Mouse (Mus musculus): ENCODE results near the gene Oxsr1.

Gene Oxsr1

DNA sequence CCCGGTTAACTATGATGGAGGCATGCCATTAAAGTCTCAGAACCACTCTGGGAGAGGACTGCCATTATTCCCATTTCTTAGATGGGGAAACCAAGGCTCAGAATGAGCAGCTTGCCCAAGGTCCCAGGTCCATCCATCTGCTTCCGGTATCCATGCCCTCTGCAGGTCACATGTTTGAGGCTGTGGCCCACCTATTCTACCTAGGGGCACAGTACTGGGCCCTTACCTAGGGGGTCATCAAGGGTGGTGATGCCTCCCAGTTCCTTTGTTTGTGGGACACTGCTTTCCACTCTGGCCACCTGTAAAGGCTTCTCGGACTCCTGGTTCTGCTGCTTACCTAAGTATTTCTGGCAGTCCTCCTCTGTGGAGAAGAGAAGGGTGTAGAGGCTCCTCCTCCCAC lies 16.1 kb upstream of the Oxsr1 start:
- no peak for DNase-seq (ENCODE audit: low read depth, low spot score)

- no peak for DNase-seq (ENCODE audit: low read depth, low spot score)
Observed at GRCm38 (mm10) chr9:119337842-119338241, 15.6 kb upstream of the Oxsr1 start.

- DNase-seq (ENCODE audit: low read depth, low spot score): no peak
Observed at GRCm38 (mm10) chr9:119335571-119335970, 13.3 kb upstream of the Oxsr1 start.

DNA sequence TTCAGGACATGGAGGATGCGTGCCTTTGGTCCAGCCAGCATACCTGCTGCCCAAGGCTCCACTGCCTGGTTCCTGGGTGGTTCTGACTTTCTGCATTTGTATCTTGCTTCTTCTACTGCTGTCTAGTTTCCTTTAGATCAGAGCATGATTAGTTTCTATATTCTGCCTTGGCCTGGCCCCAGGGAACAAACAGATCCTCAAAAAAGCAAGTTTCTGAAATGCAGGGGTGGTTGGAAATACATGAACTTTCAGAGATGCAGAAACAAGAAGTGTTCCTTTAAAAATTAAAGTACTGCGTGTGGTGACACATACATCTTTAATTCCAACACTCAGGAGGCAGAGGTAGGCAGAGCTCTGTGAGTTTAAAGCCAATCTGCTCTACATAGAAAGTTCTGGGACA lies 12.6 kb upstream of the Oxsr1 start:
- no peak for DNase-seq (ENCODE audit: low read depth, low spot score)

DNA sequence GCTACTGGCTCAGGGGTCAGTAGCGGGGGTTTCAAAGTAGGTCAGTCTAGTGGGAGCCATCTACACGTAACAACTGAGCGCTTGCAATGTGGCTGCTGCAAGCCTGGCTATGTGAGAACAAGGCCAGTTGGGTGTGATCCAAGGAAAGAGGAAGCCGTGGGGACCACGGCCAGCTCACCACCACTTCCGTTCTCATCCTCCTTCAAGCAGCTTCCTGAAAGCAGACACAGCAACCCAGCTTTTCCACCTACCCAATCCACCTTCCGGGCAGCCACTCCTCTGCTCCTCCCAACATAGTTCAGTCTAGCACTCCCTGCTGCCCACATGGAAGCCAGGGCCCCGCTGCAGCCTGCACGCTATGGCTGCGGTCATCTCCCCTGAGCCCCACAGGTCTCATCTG lies 12.1 kb upstream of the Oxsr1 start:
- DNase-seq (ENCODE audit: low read depth, low spot score): no peak

DNA sequence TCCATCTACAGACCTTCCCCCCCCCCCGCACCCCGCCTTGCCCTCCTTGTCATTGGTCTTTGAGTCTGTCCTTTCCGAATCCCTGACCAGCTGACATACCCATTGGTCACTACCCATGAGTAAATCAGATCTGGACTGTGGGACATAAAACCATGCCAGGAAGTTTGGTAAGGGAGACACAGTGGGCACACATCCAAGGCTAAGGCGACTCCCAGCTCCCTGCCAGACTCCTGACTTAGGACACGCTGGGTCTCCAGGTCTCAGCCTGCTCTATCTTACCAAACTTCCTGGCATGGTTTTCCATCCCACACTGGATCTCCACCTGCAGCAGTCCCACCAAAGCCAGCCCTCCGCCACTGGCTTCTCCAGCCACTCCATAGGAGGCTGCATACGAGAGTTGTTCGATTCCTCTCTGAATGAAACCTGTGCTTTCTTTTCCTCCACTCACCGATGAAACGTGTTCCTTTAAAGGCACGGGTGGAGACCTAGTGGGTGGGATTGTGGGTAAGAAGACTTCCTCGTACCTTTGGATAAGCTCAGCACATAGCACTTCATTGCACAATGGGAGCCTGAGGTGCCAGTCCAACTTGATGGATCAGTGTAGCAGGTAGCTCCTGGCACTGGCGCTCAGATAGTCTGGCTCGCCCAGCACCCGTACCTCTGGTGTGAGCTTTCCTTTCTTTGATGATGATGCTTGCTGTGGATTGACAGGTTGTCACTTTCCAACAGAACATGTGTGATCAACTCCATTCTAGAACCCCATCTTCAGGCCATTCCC lies 8.1 kb upstream of the Oxsr1 start:
- no peak for DNase-seq (ENCODE audit: low read depth, low spot score)

DNA sequence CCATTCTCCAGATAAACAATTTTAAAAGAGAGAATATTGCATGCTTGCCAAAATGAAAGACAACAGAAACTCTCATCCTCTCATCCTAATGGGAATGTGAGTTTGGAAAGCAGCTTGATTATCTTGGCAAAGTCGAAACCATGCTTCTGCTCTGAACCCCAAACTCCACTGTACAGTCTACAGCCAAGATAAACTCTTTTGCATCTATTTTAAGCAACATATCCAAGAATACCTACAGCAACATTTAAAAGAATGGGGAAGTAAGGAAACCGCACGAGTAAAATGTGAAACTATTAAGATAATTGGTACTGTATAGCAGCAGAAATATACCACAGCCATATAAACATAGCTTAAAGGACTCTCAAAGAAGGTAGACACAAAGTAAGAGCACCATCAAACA lies 6.3 kb upstream of the Oxsr1 start:
- no peak for DNase-seq (ENCODE audit: low read depth, low spot score)

DNA sequence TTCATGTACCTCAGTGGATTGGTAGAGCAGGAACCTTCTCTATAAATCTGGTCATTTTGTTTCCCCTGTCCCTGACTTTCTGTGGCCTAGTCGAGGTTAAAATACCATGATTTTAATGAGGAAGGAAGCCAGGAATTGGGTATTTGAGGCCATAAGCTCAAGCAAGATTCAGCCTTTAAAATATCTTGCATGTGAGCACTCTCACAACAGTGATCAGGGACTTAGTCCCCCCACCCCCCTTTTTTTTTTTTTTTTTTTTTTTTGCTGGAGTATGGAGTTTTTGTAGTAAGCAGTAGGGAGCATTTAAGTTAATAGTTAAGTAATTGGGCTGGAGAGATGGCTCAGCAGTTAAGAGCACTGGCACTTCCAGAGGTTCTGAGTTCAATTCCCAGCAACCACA lies 1.9 kb upstream of the Oxsr1 start:
- DNase-seq (ENCODE audit: low read depth, low spot score): no peak

- DNase-seq (ENCODE audit: low read depth, low spot score): no peak
Observed at GRCm38 (mm10) chr9:119323260-119323645, 1.0 kb upstream of the Oxsr1 start.

DNA sequence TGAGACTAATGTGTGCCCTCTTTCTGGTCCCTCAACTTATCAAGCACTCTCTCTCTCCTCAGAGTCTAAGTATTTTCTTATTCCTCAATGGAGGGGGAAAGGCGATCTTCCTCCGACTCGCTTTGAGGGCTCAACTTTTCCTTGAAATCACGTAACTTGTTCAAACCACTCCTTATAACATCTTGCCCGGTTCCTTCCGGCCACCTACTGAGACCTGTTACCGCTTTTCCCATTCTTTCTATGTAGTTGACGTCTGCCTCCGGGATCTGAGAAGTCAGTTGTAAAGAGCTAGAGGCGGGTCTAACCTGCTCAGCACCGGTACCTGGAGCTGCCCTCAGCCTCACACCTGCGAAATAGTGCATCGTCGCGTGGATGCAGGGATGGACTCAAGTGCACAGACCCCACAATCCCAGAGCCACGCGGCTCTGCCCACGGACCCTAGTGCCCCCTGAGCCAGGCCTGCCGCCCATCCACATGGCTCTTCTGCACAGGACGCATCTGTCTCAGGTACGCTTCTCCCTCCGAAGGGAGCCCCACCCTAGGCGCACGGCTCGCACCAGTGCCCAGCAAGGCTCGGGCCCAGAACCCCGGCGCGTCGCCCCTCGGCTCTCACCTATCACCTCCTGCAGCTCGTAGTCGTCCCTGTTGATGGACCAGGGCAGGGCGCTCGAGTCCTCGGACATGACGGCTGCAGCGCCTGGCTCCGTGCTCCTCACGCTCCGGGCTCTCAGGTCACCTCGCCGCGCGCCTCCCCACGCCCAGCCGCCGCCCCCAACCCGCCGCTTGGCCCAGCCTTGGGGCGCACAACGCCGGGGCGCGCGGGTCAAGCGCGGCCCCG lies 616 bp downstream of the Oxsr1 start:
- DNase-seq (ENCODE audit: low read depth, low spot score): no peak

DNA sequence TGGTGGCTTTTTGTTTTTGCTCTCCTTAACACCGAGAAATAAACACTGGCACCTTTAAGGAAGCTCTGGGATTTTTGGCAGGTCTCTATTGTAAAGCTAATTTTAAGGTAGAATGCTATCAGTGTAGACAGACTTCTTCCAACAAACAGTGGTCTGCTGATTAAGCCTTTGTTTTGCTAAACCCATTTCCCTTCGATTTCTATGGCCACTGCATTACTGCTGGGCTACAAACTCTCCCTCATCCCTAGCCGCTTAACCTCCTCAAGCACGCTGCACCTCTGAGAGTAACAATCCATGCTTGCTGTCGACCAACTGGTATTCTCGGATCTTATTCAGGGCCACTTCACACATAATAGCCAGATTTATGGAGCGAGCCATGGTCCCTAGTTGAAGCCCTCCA lies 1.3 kb downstream of the Oxsr1 start:
- DNase-seq (ENCODE audit: low read depth, low spot score): no peak

DNA sequence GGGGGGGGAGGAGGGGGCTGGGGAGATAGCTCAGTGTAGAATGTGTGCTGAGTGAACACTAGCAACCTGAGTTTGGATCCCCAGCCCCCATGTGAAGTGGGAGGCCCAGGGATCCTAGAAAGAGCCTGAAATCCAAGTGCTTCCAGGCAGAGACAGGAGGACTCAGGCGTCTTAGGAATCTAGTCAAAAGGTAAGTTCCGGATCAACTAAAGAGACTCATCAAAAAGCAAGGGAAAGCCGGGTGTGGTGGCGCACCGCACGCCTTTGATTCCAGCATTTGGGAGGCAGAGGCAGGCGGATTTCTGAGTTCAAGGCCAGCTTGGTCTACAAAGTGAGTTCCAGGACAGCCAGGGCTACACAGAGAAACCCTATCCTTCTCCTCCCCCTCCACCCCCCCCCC lies 1.8 kb downstream of the Oxsr1 start:
- DNase-seq (ENCODE audit: low read depth, low spot score): no peak

GRCm38 (mm10) chr9:119318891-119319290 lies 3.3 kb downstream of the Oxsr1 start:
- DNase-seq (ENCODE audit: low read depth, low spot score): no peak

- no peak for DNase-seq (ENCODE audit: low read depth, low spot score)
Observed at GRCm38 (mm10) chr9:119313096-119313495, 9.1 kb downstream of the Oxsr1 start.

- DNase-seq (ENCODE audit: low read depth, low spot score): no peak
Observed at GRCm38 (mm10) chr9:119309067-119309466, 13.2 kb downstream of the Oxsr1 start.

- no peak for DNase-seq (ENCODE audit: low read depth, low spot score)
Observed at GRCm38 (mm10) chr9:119305863-119306262, 16.4 kb downstream of the Oxsr1 start.

- no peak for DNase-seq (ENCODE audit: low read depth, low spot score)
Observed at GRCm38 (mm10) chr9:119298563-119298962, 23.7 kb downstream of the Oxsr1 start.

DNA sequence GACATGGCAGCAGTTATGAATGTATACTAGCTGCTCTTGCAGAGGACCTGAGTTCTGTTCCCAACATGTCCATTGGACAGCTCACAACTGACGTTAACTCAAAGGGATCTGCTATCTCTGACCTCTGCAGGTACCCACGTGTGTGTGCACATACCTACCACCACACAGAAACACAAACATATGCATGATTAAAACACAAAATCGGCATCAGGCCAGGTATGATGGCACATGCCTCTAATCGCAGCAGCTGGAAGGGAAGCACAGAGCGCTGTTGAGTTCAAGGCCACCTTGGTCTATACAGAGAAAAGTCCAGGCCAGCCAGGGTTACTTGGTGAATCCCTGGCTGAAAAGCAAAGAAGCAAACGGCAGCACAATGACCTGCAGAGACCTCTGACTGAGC lies 24.5 kb downstream of the Oxsr1 start:
- no peak for DNase-seq (ENCODE audit: low read depth, low spot score)

- no peak for DNase-seq (ENCODE audit: low read depth, low spot score)
Observed at GRCm38 (mm10) chr9:119290791-119291190, 31.4 kb downstream of the Oxsr1 start.

GRCm38 (mm10) chr9:119280894-119281682 lies 41.1 kb downstream of the Oxsr1 start:
- DNase-seq (ENCODE audit: low read depth, low spot score): no peak

DNA sequence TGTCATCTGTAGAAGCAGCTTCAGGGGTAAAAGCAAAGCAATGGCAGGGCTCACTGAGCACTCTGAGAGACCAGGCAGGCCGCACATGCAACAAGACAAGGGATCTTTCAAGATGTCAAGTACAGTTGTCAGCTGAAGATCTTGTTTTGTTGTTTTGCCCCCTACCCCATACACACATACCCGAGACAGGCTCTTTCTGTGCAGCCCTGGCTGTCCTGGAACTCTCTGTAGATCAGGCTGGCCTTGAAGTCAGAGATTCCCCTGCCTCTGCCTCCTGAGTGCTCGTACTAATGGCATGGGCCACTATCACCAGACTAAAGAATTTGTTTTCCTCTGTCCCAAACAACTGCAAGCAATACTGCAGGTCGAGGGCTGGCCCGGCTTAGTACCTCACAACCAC lies 44.2 kb downstream of the Oxsr1 start:
- no peak for DNase-seq (ENCODE audit: low read depth, low spot score)

DNA sequence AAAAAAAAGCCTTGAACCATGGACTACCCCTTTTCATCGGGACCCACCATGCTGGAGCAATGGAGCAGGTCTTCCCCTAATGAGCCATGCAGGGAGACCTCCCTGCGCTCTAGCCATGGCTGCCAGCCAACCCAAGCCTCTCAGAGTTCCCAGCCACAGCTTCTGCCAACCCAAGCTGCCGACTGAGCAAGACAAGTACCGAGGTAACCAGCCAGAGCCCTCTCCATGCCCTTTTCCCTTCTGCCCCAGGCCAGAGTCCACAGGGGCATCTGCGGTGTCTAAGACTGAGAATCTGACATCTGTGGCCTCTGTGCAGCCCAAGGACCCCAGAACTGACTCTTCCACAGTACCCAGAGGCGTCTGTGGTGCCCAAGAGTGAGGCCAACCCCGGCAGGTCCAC lies 45.9 kb downstream of the Oxsr1 start:
- DNase-seq (ENCODE audit: low read depth, low spot score): no peak

Data from embryo, embryonic 11.5 days (tissue).